Mouse (Mus musculus): ENCODE data around the gene Ulk4. TPM values are rescaled to one million over a fixed set of nuclear protein-coding genes. Genes with fewer than 3 reads are reported as not detected.
"Not testable (repeated sequence)": the region's sequence is repeated elsewhere in the genome, so short reads cannot be mapped to it uniquely, and the experiment has no call there.

Gene Ulk4
- total and polyA plus RNA-seq, 2 experiments from 2014 or later, result 8.1 to 68.0 TPM

DNA sequence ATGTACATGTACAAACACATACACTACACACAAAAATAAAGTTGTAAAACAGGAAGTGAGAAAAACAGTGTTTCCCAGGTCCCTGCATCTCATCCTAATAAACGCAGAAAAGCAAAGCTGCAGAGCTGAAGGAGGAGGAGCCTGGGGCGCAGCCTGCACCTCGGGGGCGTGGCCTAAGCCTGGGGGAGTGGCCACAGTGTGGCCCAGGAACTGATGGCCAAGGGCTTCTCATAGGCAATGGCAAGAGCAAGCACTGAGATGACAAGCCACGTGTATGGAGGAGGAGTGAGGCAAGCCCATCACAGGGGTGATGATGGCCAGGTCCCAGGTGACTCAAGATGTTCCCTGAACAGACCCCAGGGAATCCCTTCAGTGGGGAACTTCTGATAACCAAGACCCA is 35.2 kb downstream of the Ulk4 start:
- Histone ChIP-seq H3K4me1 (ENCODE audit: insufficient read depth, low read length) (no peaks in the 10 kb centered on the region), H3K4me3 (ENCODE audit: low read depth, low read length) (no peak overlapping the region), H3K36me3 (ENCODE audit: insufficient read depth, low read length) (no peaks in the 10 kb centered on the region), H3K9ac (replicated peaks; ENCODE audit: low read length, poor library complexity, severe bottlenecking) (no peak overlapping the region), H3K4me2 (ENCODE audit: low read depth, low read length, poor library complexity, severe bottlenecking) (no peak overlapping the region), H3K27ac (ENCODE audit: low read depth, low read length) (no peak overlapping the region), H3K9me3 (ENCODE audit: low read length) (no peaks in the 10 kb centered on the region), H3K27me3 (ENCODE audit: insufficient read depth, low read length) (no peaks in the 10 kb centered on the region)
- DNase-seq (ENCODE audit: low spot score), result no peak
- ATAC-seq (ENCODE audit: low FRiP score), result no peak
- 31% methylated on average over 5 of the region's 5 CpGs for WGBS
- TF ChIP-seq CTCF (IDR thresholded peaks at IDR 0.05), result no peak

DNA sequence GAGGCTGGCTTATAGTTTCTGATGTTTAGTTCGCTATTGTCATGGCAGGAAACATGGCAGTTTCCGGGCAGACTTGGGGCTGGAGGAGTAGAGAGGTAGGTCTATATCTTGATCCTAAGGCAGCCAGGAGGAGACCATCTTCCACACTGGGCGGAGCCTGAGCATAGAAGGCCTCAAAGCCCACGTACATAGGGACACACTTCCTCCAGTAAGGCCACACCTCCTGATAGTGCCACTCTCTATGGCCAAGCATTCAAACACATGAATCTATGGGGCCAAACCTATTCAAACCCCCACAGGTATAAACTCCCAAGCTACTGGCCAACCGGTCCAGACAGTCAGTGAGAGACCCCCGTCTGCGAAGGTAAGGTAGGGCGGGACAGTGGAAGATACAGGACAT is 35.6 kb downstream of the Ulk4 start:
- DNase-seq (ENCODE audit: low spot score) (no peak), ATAC-seq (ENCODE audit: low FRiP score) (no peak)
- 90% methylated on average over 8 of the region's 8 CpGs for WGBS
- Histone ChIP-seq H3K4me2 (ENCODE audit: low read depth, low read length, poor library complexity, severe bottlenecking) (no peak overlapping the region), H3K27me3 (ENCODE audit: insufficient read depth, low read length) (no peaks in the 10 kb centered on the region), H3K9ac (replicated peaks; ENCODE audit: low read length, poor library complexity, severe bottlenecking) (no peak overlapping the region), H3K4me3 (ENCODE audit: low read depth, low read length) (no peak overlapping the region), H3K36me3 (ENCODE audit: insufficient read depth, low read length) (no peaks in the 10 kb centered on the region), H3K27ac (ENCODE audit: low read depth, low read length) (no peak overlapping the region), H3K4me1 (ENCODE audit: insufficient read depth, low read length) (no peaks in the 10 kb centered on the region), H3K9me3 (ENCODE audit: low read length) (no peaks in the 10 kb centered on the region)
- TF ChIP-seq CTCF (IDR thresholded peaks at IDR 0.05), result no peak

DNA sequence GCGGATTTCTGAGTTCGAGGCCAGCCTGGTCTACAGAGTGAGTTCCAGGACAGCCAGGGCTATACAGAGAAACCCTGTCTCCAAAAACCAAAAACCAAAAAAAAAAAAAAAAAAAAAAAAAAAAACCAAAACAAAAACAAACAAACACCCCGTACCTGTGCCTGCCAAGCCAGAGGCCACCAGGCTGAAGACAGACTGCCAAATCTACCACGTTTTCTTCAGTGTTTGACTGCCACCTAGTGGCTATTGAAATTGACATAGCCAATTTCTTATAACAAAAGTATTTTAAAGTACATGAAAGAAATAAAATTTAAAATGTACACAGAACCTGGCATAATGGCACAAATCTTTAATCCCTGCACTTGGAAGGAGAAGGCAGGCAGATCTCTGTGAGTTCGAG is 36.8 kb downstream of the Ulk4 start:
- peak; percentile 83 for TF ChIP-seq CTCF (IDR thresholded peaks at IDR 0.05)

DNA sequence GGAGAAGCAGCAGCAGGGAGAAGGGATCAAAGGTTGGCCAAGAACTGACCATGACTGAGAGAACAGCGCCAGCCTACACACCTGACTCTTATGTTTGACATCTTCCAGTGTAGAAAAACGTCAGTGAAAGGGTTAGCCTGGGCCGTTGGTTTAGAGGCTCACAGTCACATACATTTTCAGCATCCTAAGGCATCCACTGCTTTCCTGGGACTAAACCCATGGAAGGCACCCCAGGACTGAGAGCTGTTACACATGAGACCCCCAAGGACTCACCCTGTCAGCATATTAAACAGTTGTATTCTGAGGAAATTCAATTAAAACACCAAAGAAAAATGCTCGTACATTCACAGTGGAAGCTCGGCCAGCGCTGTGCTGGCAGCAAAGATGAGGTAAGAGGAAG is 37.4 kb downstream of the Ulk4 start:
- Histone ChIP-seq H3K4me3 (ENCODE audit: low read depth, low read length) (no peak overlapping the region), H3K4me2 (ENCODE audit: low read depth, low read length, poor library complexity, severe bottlenecking) (no peak overlapping the region), H3K27ac (ENCODE audit: low read depth, low read length) (no peak overlapping the region), H3K4me1 (ENCODE audit: insufficient read depth, low read length) (no peaks in the 10 kb centered on the region), H3K9ac (replicated peaks; ENCODE audit: low read length, poor library complexity, severe bottlenecking) (no peak overlapping the region), H3K36me3 (ENCODE audit: insufficient read depth, low read length) (no peaks in the 10 kb centered on the region), H3K27me3 (ENCODE audit: insufficient read depth, low read length) (no peaks in the 10 kb centered on the region), H3K9me3 (ENCODE audit: low read length) (no peaks in the 10 kb centered on the region)
- ATAC-seq (ENCODE audit: low FRiP score) (no peak), DNase-seq (ENCODE audit: low spot score) (no peak)
- TF ChIP-seq CTCF (IDR thresholded peaks at IDR 0.05), result no peak
- 75% methylated on average over 6 of the region's 6 CpGs for WGBS

More for the DNA sequence above, 36.8 kb downstream of the Ulk4 start:
- H3K4me1 ChIP-seq (ENCODE audit: insufficient read depth, low read length); H3K9me3 ChIP-seq (ENCODE audit: low read length); H3K27me3 ChIP-seq (ENCODE audit: insufficient read depth, low read length); H3K27ac ChIP-seq (ENCODE audit: low read depth, low read length); H3K4me3 ChIP-seq (ENCODE audit: low read depth, low read length); ATAC-seq (ENCODE audit: low FRiP score); H3K36me3 ChIP-seq (ENCODE audit: insufficient read depth, low read length); H3K9ac ChIP-seq (replicated peaks; ENCODE audit: low read length, poor library complexity, severe bottlenecking); H3K4me2 ChIP-seq (ENCODE audit: low read depth, low read length, poor library complexity, severe bottlenecking): not testable (repeated sequence)
- 31% methylated on average over 4 of the region's 5 CpGs for WGBS
- DNase-seq (ENCODE audit: low spot score), result peak; percentile 89

DNA sequence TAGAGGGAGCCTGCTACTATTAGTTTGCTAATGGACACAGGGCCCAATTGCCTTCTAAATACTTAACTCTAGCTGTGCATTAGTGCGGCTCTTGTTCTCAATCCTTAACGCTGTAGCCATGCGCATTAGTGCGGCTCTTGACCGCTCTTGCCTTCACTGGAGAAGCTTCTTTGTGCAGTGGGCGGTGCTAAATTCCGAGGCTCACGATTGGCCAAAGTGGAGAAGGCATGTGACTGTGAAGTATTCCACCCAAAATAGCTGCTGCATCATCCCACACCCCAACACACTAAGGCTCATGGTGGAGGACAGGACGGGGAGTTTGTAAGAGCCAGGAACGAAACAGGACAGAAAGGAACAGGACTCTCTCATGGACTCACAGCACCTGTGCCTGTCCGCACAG is 58.4 kb downstream of the Ulk4 start:
- Histone ChIP-seq H3K27me3 (ENCODE audit: insufficient read depth, low read length) (no peaks in the 10 kb centered on the region), H3K9me3 (ENCODE audit: low read length) (no peaks in the 10 kb centered on the region), H3K27ac (ENCODE audit: low read depth, low read length) (no peak overlapping the region), H3K4me1 (ENCODE audit: insufficient read depth, low read length) (no peaks in the 10 kb centered on the region), H3K9ac (replicated peaks; ENCODE audit: low read length, poor library complexity, severe bottlenecking) (no peak overlapping the region), H3K36me3 (ENCODE audit: insufficient read depth, low read length) (no peaks in the 10 kb centered on the region), H3K4me2 (ENCODE audit: low read depth, low read length, poor library complexity, severe bottlenecking) (no peak overlapping the region), H3K4me3 (ENCODE audit: low read depth, low read length) (no peak overlapping the region)
- ATAC-seq (ENCODE audit: low FRiP score), result no peak
- 82% methylated on average over 11 of the region's 11 CpGs for WGBS
- no peak for TF ChIP-seq CTCF (IDR thresholded peaks at IDR 0.05)
- no peak for DNase-seq (ENCODE audit: low spot score)

DNA sequence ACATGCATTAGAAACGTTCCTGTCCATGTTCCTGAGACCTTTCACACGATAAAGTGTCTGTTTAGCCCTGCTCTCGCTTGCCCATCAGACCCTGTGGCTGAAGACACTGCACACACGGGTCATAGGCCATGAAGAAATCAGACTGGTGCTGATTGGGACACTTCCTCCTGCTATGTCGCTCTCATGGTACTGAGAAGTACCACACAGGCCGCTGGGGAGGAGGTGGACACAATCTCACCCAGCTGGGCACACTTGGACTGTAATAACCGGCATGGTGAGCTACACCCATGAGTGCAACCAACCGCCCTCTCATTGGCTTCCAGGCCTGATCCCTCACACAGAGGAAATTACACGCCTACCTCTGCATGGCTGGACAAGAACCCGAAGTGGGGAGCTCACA is 58.8 kb downstream of the Ulk4 start:
- no peak overlapping the region for H3K4me3 ChIP-seq (ENCODE audit: low read depth, low read length)
- WGBS, result 86% methylated on average over 10 of the region's 10 CpGs
- no peak for TF ChIP-seq CTCF (IDR thresholded peaks at IDR 0.05)
- no peak overlapping the region for H3K4me2 ChIP-seq (ENCODE audit: low read depth, low read length, poor library complexity, severe bottlenecking)
- no peaks in the 10 kb centered on the region for H3K27me3 ChIP-seq (ENCODE audit: insufficient read depth, low read length)
- no peak for ATAC-seq (ENCODE audit: low FRiP score)
- no peaks in the 10 kb centered on the region for H3K36me3 ChIP-seq (ENCODE audit: insufficient read depth, low read length)
- no peaks in the 10 kb centered on the region for H3K9me3 ChIP-seq (ENCODE audit: low read length)
- H3K27ac ChIP-seq (ENCODE audit: low read depth, low read length), result no peak overlapping the region
- DNase-seq (ENCODE audit: low spot score), result no peak
- H3K9ac ChIP-seq (replicated peaks; ENCODE audit: low read length, poor library complexity, severe bottlenecking), result no peak overlapping the region
- H3K4me1 ChIP-seq (ENCODE audit: insufficient read depth, low read length), result no peaks in the 10 kb centered on the region

All from midbrain, postnatal 0 days (tissue).